ENCODE assay signal across 8 mouse cellular contexts in the genomic region with DNA sequence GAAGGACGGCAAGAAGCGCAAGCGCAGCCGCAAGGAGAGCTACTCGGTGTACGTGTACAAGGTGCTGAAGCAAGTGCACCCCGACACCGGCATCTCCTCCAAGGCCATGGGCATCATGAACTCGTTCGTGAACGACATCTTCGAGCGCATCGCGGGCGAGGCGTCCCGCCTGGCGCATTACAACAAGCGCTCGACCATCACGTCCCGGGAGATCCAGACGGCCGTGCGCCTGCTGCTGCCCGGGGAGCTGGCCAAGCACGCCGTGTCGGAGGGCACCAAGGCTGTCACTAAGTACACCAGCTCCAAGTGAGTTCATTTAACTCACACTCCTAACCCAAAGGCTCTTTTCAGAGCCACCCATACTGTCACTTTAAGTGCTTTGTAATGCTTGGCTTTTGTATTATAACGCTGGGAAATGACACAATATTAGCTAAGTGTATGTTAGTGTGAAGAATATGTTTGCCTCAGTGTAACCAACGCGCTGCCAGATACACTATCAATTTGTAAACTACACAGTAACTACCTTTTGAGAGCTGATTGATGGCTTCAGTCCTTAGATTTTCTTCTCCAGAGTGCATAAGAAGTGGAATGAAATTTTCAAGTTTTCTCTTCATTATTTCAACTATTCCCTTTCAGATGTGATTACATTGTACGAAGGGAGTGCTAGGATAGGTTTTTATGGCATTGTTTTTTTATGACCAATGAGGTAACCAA. TPM values are rescaled to one million over a fixed set of nuclear protein-coding genes. Genes with fewer than 3 reads are reported as not detected.
A peak's percentile ranks its signal among the peaks of the same experiment; 100 is the strongest.
DNase-seq lines count a peak whose midpoint lies in the region; ATAC-seq and TF ChIP-seq lines count a peak whose summit lies in the region.
"Not testable (repeated sequence)": the region's sequence is repeated elsewhere in the genome, so short reads cannot be mapped to it uniquely, and the experiment has no call there.

No protein-coding gene starts in this region.

- not testable (repeated sequence) for H3K79me2 ChIP-seq in MEL (ENCODE audit: control insufficient read depth, insufficient read depth, low read length, poor library complexity)

- not testable (repeated sequence) for H3K27me3 ChIP-seq in MEL (ENCODE audit: control insufficient read depth in 1 of 2, insufficient read depth in 2 of 2, low read length in 2 of 2); embryonic facial prominence, embryonic 11.5 days (ENCODE audit: control insufficient read depth, insufficient read depth, low read length); hindbrain, embryonic 16.5 days (replicated peaks; ENCODE audit: control insufficient read depth, insufficient read depth, low read length); limb, embryonic 12.5 days; lung, postnatal 0 days (replicated peaks; ENCODE audit: insufficient read depth, low read length); neural tube, embryonic 13.5 days

- not testable (repeated sequence) for TF ChIP-seq CTCF in MEL (IDR thresholded peaks at IDR 0.05 in 2 of 3, conservative IDR thresholded peaks at IDR 0.05 in 1 of 3; ENCODE audit: control insufficient read depth in 1 of 3, insufficient read depth in 1 of 3, low read depth in 2 of 3, low read length in 3 of 3, poor library complexity in 1 of 3, severe bottlenecking in 1 of 3); lung, postnatal 0 days (IDR thresholded peaks at IDR 0.05)

- H3K4me1 ChIP-seq in MEL (ENCODE audit: control insufficient read depth in 1 of 2, insufficient read depth in 2 of 2, low read length in 2 of 2); embryonic facial prominence, embryonic 11.5 days (ENCODE audit: control insufficient read depth, insufficient read depth, low read length): not testable (repeated sequence)
- peaks cover 25% of the 10 kb centered on the region for H3K4me1 ChIP-seq in hindbrain, embryonic 16.5 days (ENCODE audit: control insufficient read depth, insufficient read depth, low read depth, low read length)
- H3K4me1 ChIP-seq in limb, embryonic 12.5 days (replicated peaks), result peaks cover 11% of the 10 kb centered on the region
- peaks cover 11% of the 10 kb centered on the region; the same call in 1 of the 2 replicates for H3K4me1 ChIP-seq in lung, postnatal 0 days (ENCODE audit: insufficient read depth, low read depth, low read length)
- peaks cover 34% of the 10 kb centered on the region for H3K4me1 ChIP-seq in neural tube, embryonic 13.5 days (replicated peaks)

- DNase-seq in MEL (ENCODE audit: low read depth, low spot score), result peak; percentile 85
- peak; percentile 63 for DNase-seq in embryonic facial prominence, embryonic 11.5 days (ENCODE audit: low spot score)
- DNase-seq in lung, postnatal 0 days (ENCODE audit: low spot score), result peak; percentile 17
- DNase-seq in thymus, postnatal 4 days, result peak; percentile 30

- not testable (repeated sequence) for TF ChIP-seq RAD21 in MEL (IDR thresholded peaks at IDR 0.05; ENCODE audit: low read depth, low read length)

- WGBS in embryonic facial prominence, embryonic 11.5 days, result 1% methylated on average over 11 of the region's 34 CpGs
- WGBS in hindbrain, embryonic 16.5 days, result 0% methylated on average over 9 of the region's 34 CpGs
- 0% methylated on average over 17 of the region's 34 CpGs for WGBS in limb, embryonic 12.5 days
- WGBS in lung, postnatal 0 days, result under 1% methylated on average over 8 of the region's 34 CpGs
- WGBS in neural tube, embryonic 13.5 days, result under 1% methylated on average over 14 of the region's 34 CpGs

- TF ChIP-seq EP300 in MEL (IDR thresholded peaks at IDR 0.05; ENCODE audit: low read depth in 1 of 2, low read length in 2 of 2), result not testable (repeated sequence)
- TF ChIP-seq EP300 in lung, postnatal 0 days (IDR thresholded peaks at IDR 0.05), result 0 out of 2 replicates have a peak, but pooled peaks have one; percentile 15

- peak; percentile 91 to 95 for TF ChIP-seq POLR2A in MEL (IDR thresholded peaks at IDR 0.05; ENCODE audit: control insufficient read depth in 1 of 2, insufficient read depth in 1 of 2, low read depth in 1 of 2, low read length in 2 of 2, poor library complexity in 1 of 2)

- H3K36me3 ChIP-seq in MEL (ENCODE audit: control insufficient read depth in 1 of 2, insufficient read depth in 2 of 2, low read length in 2 of 2), result peaks cover 0 to 21% of the 10 kb centered on the region in 2 experiments; a peak in 2 of 4 replicates
- not testable (repeated sequence) for H3K36me3 ChIP-seq in embryonic facial prominence, embryonic 11.5 days (replicated peaks; ENCODE audit: control insufficient read depth, insufficient read depth, low read depth, low read length); hindbrain, embryonic 16.5 days (ENCODE audit: control insufficient read depth, insufficient read depth, low read length); limb, embryonic 12.5 days; lung, postnatal 0 days (ENCODE audit: insufficient read depth, low read length); neural tube, embryonic 13.5 days

- ATAC-seq in embryonic facial prominence, embryonic 11.5 days (replicated peaks; ENCODE audit: insufficient number of reproducible peaks, low FRiP score, low TSS enrichment, low read depth); hindbrain, embryonic 16.5 days; limb, embryonic 12.5 days (ENCODE audit: insufficient number of reproducible peaks, insufficient read depth, low FRiP score, low TSS enrichment, low read depth); lung, postnatal 0 days; neural tube, embryonic 13.5 days (ENCODE audit: low read depth): not testable (repeated sequence)
- ATAC-seq in granulocyte monocyte progenitor cell, adult 5-6 weeks (replicated peaks; ENCODE audit: poor library complexity, severe bottlenecking), result peak; percentile 13; the same call in 1 of the 2 replicates

- not testable (repeated sequence) for H3K9me3 ChIP-seq in MEL (replicated peaks; ENCODE audit: insufficient read depth, low read length); embryonic facial prominence, embryonic 11.5 days (replicated peaks; ENCODE audit: control insufficient read depth, low read length); hindbrain, embryonic 16.5 days (ENCODE audit: control insufficient read depth, low read length); limb, embryonic 12.5 days; lung, postnatal 0 days (ENCODE audit: low read length); neural tube, embryonic 13.5 days

- H3K9ac ChIP-seq in MEL (ENCODE audit: control insufficient read depth, low read depth, low read length, poor library complexity, severe bottlenecking), result peak overlapping the region; percentile 99
- H3K9ac ChIP-seq in embryonic facial prominence, embryonic 11.5 days (replicated peaks; ENCODE audit: low read length), result peak overlapping the region; percentile 77
- H3K9ac ChIP-seq in hindbrain, embryonic 16.5 days (ENCODE audit: low read depth, low read length), result peak overlapping the region; percentile 54; the same call in 1 of the 2 replicates
- H3K9ac ChIP-seq in limb, embryonic 12.5 days (replicated peaks), result peak overlapping the region; percentile 84
- H3K9ac ChIP-seq in lung, postnatal 0 days (replicated peaks; ENCODE audit: low read depth), result peak overlapping the region; percentile 17; the same call in 1 of the 2 replicates
- H3K9ac ChIP-seq in neural tube, embryonic 13.5 days, result peak overlapping the region; percentile 80

- peak overlapping the region; percentile 98 for H3K27ac ChIP-seq in MEL (ENCODE audit: control insufficient read depth, low read depth, low read length)
- peak overlapping the region; percentile 95 for H3K27ac ChIP-seq in embryonic facial prominence, embryonic 11.5 days (replicated peaks; ENCODE audit: low read depth, low read length)
- H3K27ac ChIP-seq in hindbrain, embryonic 16.5 days (ENCODE audit: low read depth, low read length), result peak overlapping the region; percentile 90
- peak overlapping the region; percentile 97 for H3K27ac ChIP-seq in limb, embryonic 12.5 days
- H3K27ac ChIP-seq in lung, postnatal 0 days (ENCODE audit: low read length), result peak overlapping the region; percentile 91
- peak overlapping the region; percentile 96 for H3K27ac ChIP-seq in neural tube, embryonic 13.5 days (replicated peaks)

- H3K4me3 ChIP-seq in MEL (ENCODE audit: control insufficient read depth in 1 of 2, insufficient read depth in 1 of 2, low read depth in 2 of 2, low read length in 2 of 2), result peak overlapping the region; percentile 4 to 15; a peak in 3 of 4 replicates
- H3K4me3 ChIP-seq in embryonic facial prominence, embryonic 11.5 days (ENCODE audit: low read depth, low read length), result peak overlapping the region; percentile 46
- H3K4me3 ChIP-seq in hindbrain, embryonic 16.5 days (ENCODE audit: low read length), result peak overlapping the region; percentile 44
- peak overlapping the region; percentile 47 for H3K4me3 ChIP-seq in limb, embryonic 12.5 days (replicated peaks)
- peak overlapping the region; percentile 33 for H3K4me3 ChIP-seq in lung, postnatal 0 days (ENCODE audit: low read depth, low read length)
- peak overlapping the region; percentile 45 for H3K4me3 ChIP-seq in neural tube, embryonic 13.5 days

- H3K4me2 ChIP-seq in embryonic facial prominence, embryonic 11.5 days (ENCODE audit: low read depth, low read length), result peak overlapping the region; percentile 71
- peak overlapping the region; percentile 53 for H3K4me2 ChIP-seq in hindbrain, embryonic 16.5 days (ENCODE audit: low read length)
- peak overlapping the region; percentile 75 for H3K4me2 ChIP-seq in limb, embryonic 12.5 days
- peak overlapping the region; percentile 64 for H3K4me2 ChIP-seq in lung, postnatal 0 days (replicated peaks; ENCODE audit: low read depth, low read length)
- H3K4me2 ChIP-seq in neural tube, embryonic 13.5 days, result peak overlapping the region; percentile 81

RNA-seq across cellular contexts. Expression of a gene that starts 0.5 kb away (rescaled TPM):
- 2,580 and 3,348 TPM in 2 replicates for total RNA-seq in MEL (2012; rRNA removed)
- polyA plus RNA-seq in MEL (2012; ENCODE audit: insufficient read depth in 1 of 2, insufficient read length in 2 of 2, low read depth in 1 of 2, low replicate concordance in 2 of 2, missing spikeins in 1 of 2), result 10 to 100 TPM in 1 of 2 experiments, not detected in 1; 14.7 TPM
- polyA plus RNA-seq in embryonic facial prominence, embryonic 11.5 days (2014; fragmentation: Nextera tagmentation; extraction: Ambion mirVana), result 8.4 and 8.6 TPM in 2 replicates
- 160 and 268 TPM in 2 replicates for total RNA-seq in granulocyte monocyte progenitor cell, adult 5-6 weeks (2014; fragmentation: Nextera tagmentation)
- total RNA-seq in granulocyte monocyte progenitor cell, adult 5-6 weeks (2017), result 1,365 and 1,429 TPM in 2 replicates
- 0.79 and 1.4 TPM in 2 replicates for polyA plus RNA-seq in hindbrain, embryonic 16.5 days (2015; fragmentation: Nextera tagmentation; extraction: Ambion mirVana)
- polyA plus RNA-seq in limb, embryonic 12.5 days (2016; fragmentation: Nextera tagmentation; extraction: Ambion mirVana), result 16.5 and 25.4 TPM in 2 replicates
- 1.3 and 1.9 TPM in 2 replicates for polyA plus RNA-seq in lung, postnatal 0 days (2015; fragmentation: Nextera tagmentation; extraction: Ambion mirVana)
- 2.2 and 3.5 TPM in 2 replicates for polyA plus RNA-seq in neural tube, embryonic 13.5 days (2015; fragmentation: Nextera tagmentation; extraction: Ambion mirVana)

RNA-seq across cellular contexts. Expression of a gene that starts 0.6 kb away (rescaled TPM):
- total RNA-seq in MEL (2012; rRNA removed), result 560 and 662 TPM in 2 replicates
- polyA plus RNA-seq in MEL (2012; ENCODE audit: insufficient read depth in 1 of 2, insufficient read length in 2 of 2, low read depth in 1 of 2, low replicate concordance in 2 of 2, missing spikeins in 1 of 2), result 1 to 10 TPM in 1 of 2 experiments, not detected in 1; 3.3 TPM
- 78.4 and 99.4 TPM in 2 replicates for polyA plus RNA-seq in embryonic facial prominence, embryonic 11.5 days (2014; fragmentation: Nextera tagmentation; extraction: Ambion mirVana)
- 5.5 and 7.4 TPM in 2 replicates for total RNA-seq in granulocyte monocyte progenitor cell, adult 5-6 weeks (2014; fragmentation: Nextera tagmentation)
- 405 and 464 TPM in 2 replicates for total RNA-seq in granulocyte monocyte progenitor cell, adult 5-6 weeks (2017)
- polyA plus RNA-seq in hindbrain, embryonic 16.5 days (2015; fragmentation: Nextera tagmentation; extraction: Ambion mirVana), result 9.4 and 14.5 TPM in 2 replicates
- polyA plus RNA-seq in limb, embryonic 12.5 days (2016; fragmentation: Nextera tagmentation; extraction: Ambion mirVana), result 153 and 213 TPM in 2 replicates
- polyA plus RNA-seq in lung, postnatal 0 days (2015; fragmentation: Nextera tagmentation; extraction: Ambion mirVana), result 7.1 and 7.9 TPM in 2 replicates
- 12.3 and 18.7 TPM in 2 replicates for polyA plus RNA-seq in neural tube, embryonic 13.5 days (2015; fragmentation: Nextera tagmentation; extraction: Ambion mirVana)

RNA-seq across cellular contexts. Expression of a gene that starts 2.3 kb away (rescaled TPM):
- total RNA-seq in MEL (2012; rRNA removed), result 1,093 and 1,255 TPM in 2 replicates
- polyA plus RNA-seq in MEL (2012; ENCODE audit: insufficient read depth in 1 of 2, insufficient read length in 2 of 2, low read depth in 1 of 2, low replicate concordance in 2 of 2, missing spikeins in 1 of 2), result 1 to 10 TPM in 1 of 2 experiments, not detected in 1; 2.2 TPM
- polyA plus RNA-seq in embryonic facial prominence, embryonic 11.5 days (2014; fragmentation: Nextera tagmentation; extraction: Ambion mirVana), result 4.1 and 4.9 TPM in 2 replicates
- total RNA-seq in granulocyte monocyte progenitor cell, adult 5-6 weeks (2014; fragmentation: Nextera tagmentation), result 148 and 188 TPM in 2 replicates
- total RNA-seq in granulocyte monocyte progenitor cell, adult 5-6 weeks (2017), result 453 and 461 TPM in 2 replicates
- polyA plus RNA-seq in hindbrain, embryonic 16.5 days (2015; fragmentation: Nextera tagmentation; extraction: Ambion mirVana), result 0.44 and 0.67 TPM in 2 replicates
- polyA plus RNA-seq in limb, embryonic 12.5 days (2016; fragmentation: Nextera tagmentation; extraction: Ambion mirVana), result 12.5 and 21.2 TPM in 2 replicates
- 0.48 and 0.87 TPM in 2 replicates for polyA plus RNA-seq in lung, postnatal 0 days (2015; fragmentation: Nextera tagmentation; extraction: Ambion mirVana)
- 0.81 and 1.6 TPM in 2 replicates for polyA plus RNA-seq in neural tube, embryonic 13.5 days (2015; fragmentation: Nextera tagmentation; extraction: Ambion mirVana)

RNA-seq across cellular contexts. Expression of a gene that starts 2.5 kb away (rescaled TPM):
- 924 and 1,082 TPM in 2 replicates for total RNA-seq in MEL (2012; rRNA removed)
- polyA plus RNA-seq in MEL (2012; ENCODE audit: insufficient read depth in 1 of 2, insufficient read length in 2 of 2, low read depth in 1 of 2, low replicate concordance in 2 of 2, missing spikeins in 1 of 2), result under 1 TPM in 1 of 2 experiments, not detected in 1; 0.14 TPM
- 2.1 and 3.8 TPM in 2 replicates for polyA plus RNA-seq in embryonic facial prominence, embryonic 11.5 days (2014; fragmentation: Nextera tagmentation; extraction: Ambion mirVana)
- not detected in 2 replicates for total RNA-seq in granulocyte monocyte progenitor cell, adult 5-6 weeks (2014; fragmentation: Nextera tagmentation)
- 685 and 1,721 TPM in 2 replicates for total RNA-seq in granulocyte monocyte progenitor cell, adult 5-6 weeks (2017)
- 0.57 and 1.3 TPM in 2 replicates for polyA plus RNA-seq in hindbrain, embryonic 16.5 days (2015; fragmentation: Nextera tagmentation; extraction: Ambion mirVana)
- polyA plus RNA-seq in limb, embryonic 12.5 days (2016; fragmentation: Nextera tagmentation; extraction: Ambion mirVana), result 1.9 and 2.7 TPM in 2 replicates
- 0.49 and 0.57 TPM in 2 replicates for polyA plus RNA-seq in lung, postnatal 0 days (2015; fragmentation: Nextera tagmentation; extraction: Ambion mirVana)
- polyA plus RNA-seq in neural tube, embryonic 13.5 days (2015; fragmentation: Nextera tagmentation; extraction: Ambion mirVana), result 1.2 and 1.3 TPM in 2 replicates

RNA-seq across cellular contexts. Expression of a gene that starts 3.9 kb away (rescaled TPM):
- total RNA-seq in MEL (2012; rRNA removed), result 150 and 212 TPM in 2 replicates
- 1 to 10 TPM in 1 of 2 experiments, not detected in 1; 1.4 TPM for polyA plus RNA-seq in MEL (2012; ENCODE audit: insufficient read depth in 1 of 2, insufficient read length in 2 of 2, low read depth in 1 of 2, low replicate concordance in 2 of 2, missing spikeins in 1 of 2)
- 10.2 and 11.3 TPM in 2 replicates for polyA plus RNA-seq in embryonic facial prominence, embryonic 11.5 days (2014; fragmentation: Nextera tagmentation; extraction: Ambion mirVana)
- total RNA-seq in granulocyte monocyte progenitor cell, adult 5-6 weeks (2014; fragmentation: Nextera tagmentation), result 52.8 and 62.0 TPM in 2 replicates
- total RNA-seq in granulocyte monocyte progenitor cell, adult 5-6 weeks (2017), result 83.5 and 136 TPM in 2 replicates
- polyA plus RNA-seq in hindbrain, embryonic 16.5 days (2015; fragmentation: Nextera tagmentation; extraction: Ambion mirVana), result 0.85 and 1.3 TPM in 2 replicates
- polyA plus RNA-seq in limb, embryonic 12.5 days (2016; fragmentation: Nextera tagmentation; extraction: Ambion mirVana), result 9.5 and 11.3 TPM in 2 replicates
- polyA plus RNA-seq in lung, postnatal 0 days (2015; fragmentation: Nextera tagmentation; extraction: Ambion mirVana), result 0.62 and 1.3 TPM in 2 replicates
- polyA plus RNA-seq in neural tube, embryonic 13.5 days (2015; fragmentation: Nextera tagmentation; extraction: Ambion mirVana), result 0.63 and 2.0 TPM in 2 replicates

Comparison
In these comparisons a context has a peak if more than half of its experiments do, and no peak if none do; other contexts are left out.
1. DNase-seq: peak in every context shown above with its lines; median percentile 85 in MEL; 63 in embryonic facial prominence, embryonic 11.5 days; 30 in thymus, postnatal 4 days; 17 in lung, postnatal 0 days.
2. H3K9ac ChIP-seq: peak in every context shown above with its lines; median percentile 99 in MEL; 84 in limb, embryonic 12.5 days; 80 in neural tube, embryonic 13.5 days; 77 in embryonic facial prominence, embryonic 11.5 days; 54 in hindbrain, embryonic 16.5 days; 17 in lung, postnatal 0 days.